Mouse (Mus musculus): Measurements from ENCODE around the gene Shisa9. TPM values are rescaled to one million over a fixed set of nuclear protein-coding genes. Genes with fewer than 3 reads are reported as not detected.

The Shisa9 gene
- polyA plus RNA-seq, 1 experiment from 2014 or later = 3.9 TPM

- no peaks in the 10 kb centered on the region for H3K79me2 ChIP-seq (ENCODE audit: inconsistent target)
- WGBS (ENCODE audit: missing documents) = 86% methylated on average over 2 of the region's 3 CpGs
- no peak overlapping the region for H3K4me3 ChIP-seq (ENCODE audit: inconsistent target)
- no peaks in the 10 kb centered on the region for H3K36me3 ChIP-seq (ENCODE audit: inconsistent target)
- H3K27ac ChIP-seq = no peak overlapping the region
These were observed 249.4 kb downstream of the Shisa9 start for GRCm38 (mm10) chr16:12233288-12233687.

DNA sequence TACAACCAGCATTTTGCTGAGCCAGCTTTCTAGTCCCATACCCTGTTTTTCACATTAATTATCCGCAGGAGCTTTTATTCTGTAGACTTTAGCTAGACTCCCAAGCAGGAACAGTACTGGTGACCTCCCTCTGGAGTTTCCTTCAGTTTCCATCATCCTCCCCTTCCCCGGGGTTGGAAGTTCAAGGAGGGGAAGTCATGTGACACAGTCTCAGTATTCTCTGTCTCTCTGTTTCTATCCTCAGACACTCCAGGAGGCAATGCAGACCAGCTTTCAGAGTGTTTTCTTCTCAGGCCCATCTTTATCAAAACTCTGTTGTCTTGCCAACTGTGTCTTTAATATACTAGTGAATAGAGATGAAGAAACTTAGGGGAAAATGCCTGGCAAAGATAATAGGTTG is 250.4 kb downstream of the Shisa9 start:
- Histone ChIP-seq H3K79me2 (ENCODE audit: inconsistent target) (no peaks in the 10 kb centered on the region), H3K27ac (no peak overlapping the region), H3K36me3 (ENCODE audit: inconsistent target) (no peaks in the 10 kb centered on the region), H3K4me3 (ENCODE audit: inconsistent target) (no peak overlapping the region)
- WGBS (ENCODE audit: missing documents) = 53% methylated on average over 2 of the region's 2 CpGs

DNA sequence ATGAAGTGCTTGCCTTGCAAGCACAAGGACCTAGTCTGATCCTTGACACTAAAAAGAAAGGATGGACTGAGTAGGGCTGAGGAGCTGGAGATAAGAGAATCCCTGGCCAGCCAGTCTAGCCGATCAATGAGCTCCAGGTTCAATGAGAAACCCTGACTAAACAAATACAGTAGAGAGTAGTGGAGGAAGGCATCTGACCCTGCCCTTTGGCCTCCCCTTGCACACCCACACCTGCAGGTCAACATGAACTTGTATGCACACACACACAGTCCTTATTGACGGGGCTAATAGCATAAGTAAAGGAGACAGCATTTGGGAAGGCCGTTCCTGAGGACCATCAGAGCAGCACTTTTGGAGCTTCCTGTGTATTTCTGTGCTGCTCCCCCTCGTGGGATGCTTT is 254.7 kb downstream of the Shisa9 start:
- H3K36me3 ChIP-seq (ENCODE audit: inconsistent target) = no peaks in the 10 kb centered on the region
- no peak overlapping the region for H3K4me3 ChIP-seq (ENCODE audit: inconsistent target)
- H3K79me2 ChIP-seq (ENCODE audit: inconsistent target) = no peaks in the 10 kb centered on the region
- H3K27ac ChIP-seq = no peak overlapping the region
- 80% methylated on average over 4 of the region's 4 CpGs for WGBS (ENCODE audit: missing documents)

DNA sequence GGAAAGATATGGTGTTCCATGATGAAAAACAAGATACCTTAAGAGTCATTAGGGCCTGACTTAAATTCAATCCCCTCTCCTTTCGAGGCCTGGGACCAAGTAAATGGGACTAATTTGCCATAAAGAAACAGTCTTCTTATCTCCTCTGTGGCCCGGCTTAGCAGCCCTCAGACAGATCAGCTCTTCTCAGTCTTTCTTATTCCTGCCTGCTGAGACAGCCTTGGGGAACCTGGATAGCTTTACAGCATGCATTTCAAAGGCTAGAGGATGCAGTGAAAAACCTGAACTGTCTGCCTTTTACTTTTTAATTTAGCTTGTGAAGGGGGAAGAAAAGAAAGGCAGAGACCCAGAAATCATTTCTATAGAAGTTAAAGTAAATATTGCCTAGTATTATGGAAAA is 275.4 kb downstream of the Shisa9 start:
- 90% methylated on average over 2 of the region's 2 CpGs for WGBS (ENCODE audit: missing documents)
- H3K4me3 ChIP-seq (ENCODE audit: inconsistent target) = no peak overlapping the region
- H3K79me2 ChIP-seq (ENCODE audit: inconsistent target) = no peaks in the 10 kb centered on the region
- no peaks in the 10 kb centered on the region for H3K36me3 ChIP-seq (ENCODE audit: inconsistent target)
- no peak overlapping the region for H3K27ac ChIP-seq

GRCm38 (mm10) chr16:12265828-12266227 is 281.9 kb downstream of the Shisa9 start:
- WGBS (ENCODE audit: missing documents) = 90% methylated on average over 2 of the region's 2 CpGs
- Histone ChIP-seq H3K27ac (no peak overlapping the region), H3K36me3 (ENCODE audit: inconsistent target) (no peaks in the 10 kb centered on the region)

DNA sequence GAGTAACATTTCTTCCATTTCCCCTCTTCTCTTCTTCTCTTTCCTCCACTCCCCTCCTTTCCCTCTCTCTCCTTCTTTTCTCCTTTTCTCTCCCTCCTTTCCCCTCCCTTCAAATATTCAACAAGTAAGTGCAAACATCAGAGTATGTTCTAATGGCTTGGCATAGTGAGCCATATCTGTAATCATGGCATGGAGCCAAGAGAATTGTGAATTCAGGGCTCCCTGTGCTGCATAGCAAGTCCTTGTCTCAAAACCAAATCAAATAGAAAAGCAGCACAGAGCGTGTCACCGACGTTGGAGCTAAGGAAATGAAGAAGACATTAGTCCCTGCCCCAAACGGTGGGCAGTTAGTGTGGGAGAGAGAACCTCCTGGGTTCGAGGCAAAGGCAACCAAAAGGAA is 316.6 kb downstream of the Shisa9 start:
- Histone ChIP-seq H3K79me2 (ENCODE audit: inconsistent target) (no peaks in the 10 kb centered on the region), H3K4me3 (ENCODE audit: inconsistent target) (no peak overlapping the region), H3K36me3 (ENCODE audit: inconsistent target) (no peaks in the 10 kb centered on the region), H3K27ac (no peak overlapping the region)
- 71% methylated on average over 5 of the region's 5 CpGs for WGBS (ENCODE audit: missing documents)

More at GRCm38 (mm10) chr16:12265828-12266227, 281.9 kb downstream of the Shisa9 start:
- no peak overlapping the region for H3K4me3 ChIP-seq (ENCODE audit: inconsistent target)
- H3K79me2 ChIP-seq (ENCODE audit: inconsistent target) = no peaks in the 10 kb centered on the region

- H3K4me3 ChIP-seq (ENCODE audit: inconsistent target) = no peak overlapping the region
- no peak overlapping the region for H3K27ac ChIP-seq
These were observed 319.5 kb downstream of the Shisa9 start for GRCm38 (mm10) chr16:12303420-12303819.

GRCm38 (mm10) chr16:12307318-12307965 is 323.5 kb downstream of the Shisa9 start:
- Histone ChIP-seq H3K4me3 (ENCODE audit: inconsistent target) (no peak overlapping the region), H3K36me3 (ENCODE audit: inconsistent target) (no peaks in the 10 kb centered on the region), H3K79me2 (ENCODE audit: inconsistent target) (no peaks in the 10 kb centered on the region), H3K27ac (no peak overlapping the region)
- 36% methylated on average over 3 of the region's 3 CpGs for WGBS (ENCODE audit: missing documents)

More at GRCm38 (mm10) chr16:12303420-12303819, 319.5 kb downstream of the Shisa9 start:
- H3K79me2 ChIP-seq (ENCODE audit: inconsistent target) = no peaks in the 10 kb centered on the region
- no peaks in the 10 kb centered on the region for H3K36me3 ChIP-seq (ENCODE audit: inconsistent target)

DNA sequence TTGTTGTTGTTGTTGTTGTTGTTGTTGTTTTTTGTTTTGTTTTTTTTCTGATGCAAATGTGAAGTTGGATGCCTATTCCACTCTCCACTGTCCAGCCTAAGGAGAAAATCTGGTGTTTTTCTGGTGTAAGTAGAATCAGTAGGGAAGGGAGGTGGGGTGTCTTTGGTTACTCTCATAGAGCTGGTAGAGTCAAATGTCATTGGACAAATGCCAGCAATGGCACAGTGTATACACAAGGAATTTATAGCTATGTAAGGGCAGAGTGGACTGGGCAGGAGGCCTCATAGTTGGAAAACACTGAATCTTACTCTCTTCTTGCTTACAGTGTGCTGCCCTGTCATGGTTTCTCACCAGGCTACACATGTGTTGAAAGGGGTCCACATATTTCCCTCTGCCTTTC is 325.9 kb downstream of the Shisa9 start:
- H3K27ac ChIP-seq = no peak overlapping the region
- H3K36me3 ChIP-seq (ENCODE audit: inconsistent target) = no peaks in the 10 kb centered on the region
- no peak overlapping the region for H3K4me3 ChIP-seq (ENCODE audit: inconsistent target)
- H3K79me2 ChIP-seq (ENCODE audit: inconsistent target) = no peaks in the 10 kb centered on the region

- Histone ChIP-seq H3K4me3 (ENCODE audit: inconsistent target) (no peak overlapping the region), H3K79me2 (ENCODE audit: inconsistent target) (no peaks in the 10 kb centered on the region), H3K36me3 (ENCODE audit: inconsistent target) (no peaks in the 10 kb centered on the region), H3K27ac (no peak overlapping the region)
These were observed 331.7 kb downstream of the Shisa9 start for GRCm38 (mm10) chr16:12315627-12316026.

Other genes with a start within 250 kb of the Shisa9 start
- 22.1 to 40.9 TPM (median 22.9 TPM) in 3 replicates for gene Cpped1, start 74.7 kb upstream of the Shisa9 start, polyA plus RNA-seq (2018)

Measured in macrophage (primary cell).